Mouse (Mus musculus): ENCODE measurements around the gene Map4k2. TPM values are rescaled to one million over a fixed set of nuclear protein-coding genes. Genes with fewer than 3 reads are reported as not detected.

Gene Map4k2
- polyA plus RNA-seq, 1 experiment from 2014 or later, result 17.2 TPM

- no peak overlapping the region for H3K27ac ChIP-seq (ENCODE audit: low read length)
- peak overlapping the region; percentile 41 for H3K9ac ChIP-seq (ENCODE audit: low read length)
- ATAC-seq (replicated peaks; ENCODE audit: extremely low read depth, insufficient read depth, low FRiP score), result no peak
- H3K4me3 ChIP-seq (ENCODE audit: low read length), result peak overlapping the region; percentile 28; the same call in 1 of the 2 replicates
- 38% methylated on average over 5 of the region's 5 CpGs for WGBS
- no peaks in the 10 kb centered on the region for H3K27me3 ChIP-seq (ENCODE audit: control insufficient read depth, insufficient read depth, low read length)
- no peaks in the 10 kb centered on the region for H3K9me3 ChIP-seq (replicated peaks; ENCODE audit: control insufficient read depth, low read length)
- H3K4me2 ChIP-seq (ENCODE audit: low read depth, low read length), result peak overlapping the region; percentile 62
- peaks cover 20% of the 10 kb centered on the region for H3K4me1 ChIP-seq (ENCODE audit: control insufficient read depth, insufficient read depth, low read length)
- H3K36me3 ChIP-seq (ENCODE audit: control insufficient read depth, insufficient read depth), result no peaks in the 10 kb centered on the region
Observed at GRCm38 (mm10) chr19:6331178-6331577, 9.8 kb upstream of the Map4k2 start.

GRCm38 (mm10) chr19:6331719-6332516, 9.0 kb upstream of the Map4k2 start:
- Histone ChIP-seq H3K9me3 (replicated peaks; ENCODE audit: control insufficient read depth, low read length) (no peaks in the 10 kb centered on the region), H3K4me2 (ENCODE audit: low read depth, low read length) (peak overlapping the region; percentile 62), H3K27me3 (ENCODE audit: control insufficient read depth, insufficient read depth, low read length) (no peaks in the 10 kb centered on the region), H3K9ac (ENCODE audit: low read length) (peak overlapping the region; percentile 68), H3K36me3 (ENCODE audit: control insufficient read depth, insufficient read depth) (peaks cover 2% of the 10 kb centered on the region), H3K27ac (ENCODE audit: low read length) (peak overlapping the region; percentile 23; the same call in 1 of the 2 replicates), H3K4me3 (ENCODE audit: low read length) (peak overlapping the region; percentile 28), H3K4me1 (ENCODE audit: control insufficient read depth, insufficient read depth, low read length) (peaks cover 28% of the 10 kb centered on the region)
- WGBS, result 18% methylated on average over 13 of the region's 13 CpGs
- ATAC-seq (replicated peaks; ENCODE audit: extremely low read depth, insufficient read depth, low FRiP score), result no peak

GRCm38 (mm10) chr19:6333761-6334595, 7.0 kb upstream of the Map4k2 start:
- Histone ChIP-seq H3K9ac (ENCODE audit: low read length) (peak overlapping the region; percentile 72), H3K9me3 (replicated peaks; ENCODE audit: control insufficient read depth, low read length) (no peaks in the 10 kb centered on the region), H3K4me3 (ENCODE audit: low read length) (peak overlapping the region; percentile 73), H3K27me3 (ENCODE audit: control insufficient read depth, insufficient read depth, low read length) (no peaks in the 10 kb centered on the region), H3K4me2 (ENCODE audit: low read depth, low read length) (peak overlapping the region; percentile 68), H3K27ac (ENCODE audit: low read length) (peak overlapping the region; percentile 91), H3K4me1 (ENCODE audit: control insufficient read depth, insufficient read depth, low read length) (peaks cover 29% of the 10 kb centered on the region), H3K36me3 (ENCODE audit: control insufficient read depth, insufficient read depth) (peaks cover 21% of the 10 kb centered on the region)
- 67% methylated on average over 9 of the region's 9 CpGs for WGBS
- no peak for ATAC-seq (replicated peaks; ENCODE audit: extremely low read depth, insufficient read depth, low FRiP score)

GRCm38 (mm10) chr19:6334673-6335457, 6.1 kb upstream of the Map4k2 start, which contains the start of gene Men1:
Gene Men1, plus strand, starts transcription at chr19:6334979.
- no peaks in the 10 kb centered on the region for H3K27me3 ChIP-seq (ENCODE audit: control insufficient read depth, insufficient read depth, low read length)
- WGBS, result under 1% methylated on average over 40 of the region's 43 CpGs
- H3K36me3 ChIP-seq (ENCODE audit: control insufficient read depth, insufficient read depth), result peaks cover 23% of the 10 kb centered on the region
- H3K4me3 ChIP-seq (ENCODE audit: low read length), result peak within 1 kb of the TSS; percentile 73
- H3K4me2 ChIP-seq (ENCODE audit: low read depth, low read length), result peak within 1 kb of the TSS; percentile 68
- H3K9me3 ChIP-seq (replicated peaks; ENCODE audit: control insufficient read depth, low read length), result no peaks in the 10 kb centered on the region
- H3K9ac ChIP-seq (ENCODE audit: low read length), result peak within 1 kb of the TSS; percentile 86
- peak within 1 kb of the TSS; percentile 91 for H3K27ac ChIP-seq (ENCODE audit: low read length)
- peak; percentile 94 for ATAC-seq (replicated peaks; ENCODE audit: extremely low read depth, insufficient read depth, low FRiP score)
- H3K4me1 ChIP-seq (ENCODE audit: control insufficient read depth, insufficient read depth, low read length), result peaks cover 29% of the 10 kb centered on the region

GRCm38 (mm10) chr19:6335458-6335827, 5.5 kb upstream of the Map4k2 start:
- Histone ChIP-seq H3K4me2 (ENCODE audit: low read depth, low read length) (peak overlapping the region; percentile 68), H3K9me3 (replicated peaks; ENCODE audit: control insufficient read depth, low read length) (no peaks in the 10 kb centered on the region), H3K27me3 (ENCODE audit: control insufficient read depth, insufficient read depth, low read length) (no peaks in the 10 kb centered on the region), H3K9ac (ENCODE audit: low read length) (peak overlapping the region; percentile 86), H3K4me3 (ENCODE audit: low read length) (peak overlapping the region; percentile 73), H3K4me1 (ENCODE audit: control insufficient read depth, insufficient read depth, low read length) (peaks cover 34% of the 10 kb centered on the region), H3K27ac (ENCODE audit: low read length) (peak overlapping the region; percentile 68), H3K36me3 (ENCODE audit: control insufficient read depth, insufficient read depth) (peaks cover 23% of the 10 kb centered on the region)
- WGBS, result 0% methylated on average over 25 of the region's 25 CpGs
- ATAC-seq (replicated peaks; ENCODE audit: extremely low read depth, insufficient read depth, low FRiP score), result no peak

- no peak for ATAC-seq (replicated peaks; ENCODE audit: extremely low read depth, insufficient read depth, low FRiP score)
- Histone ChIP-seq H3K4me1 (ENCODE audit: control insufficient read depth, insufficient read depth, low read length) (peaks cover 32% of the 10 kb centered on the region), H3K9ac (ENCODE audit: low read length) (peak overlapping the region; percentile 86), H3K36me3 (ENCODE audit: control insufficient read depth, insufficient read depth) (peaks cover 23% of the 10 kb centered on the region), H3K4me2 (ENCODE audit: low read depth, low read length) (no peak overlapping the region), H3K4me3 (ENCODE audit: low read length) (peak overlapping the region; percentile 73; the same call in 1 of the 2 replicates), H3K27me3 (ENCODE audit: control insufficient read depth, insufficient read depth, low read length) (no peaks in the 10 kb centered on the region), H3K27ac (ENCODE audit: low read length) (no peak overlapping the region), H3K9me3 (replicated peaks; ENCODE audit: control insufficient read depth, low read length) (no peaks in the 10 kb centered on the region)
- 95% methylated on average over 10 of the region's 10 CpGs for WGBS
Observed at GRCm38 (mm10) chr19:6336920-6337319, 4.0 kb upstream of the Map4k2 start.

GRCm38 (mm10) chr19:6338171-6338570, 2.8 kb upstream of the Map4k2 start:
- Histone ChIP-seq H3K36me3 (ENCODE audit: control insufficient read depth, insufficient read depth) (peaks cover 23% of the 10 kb centered on the region), H3K4me1 (ENCODE audit: control insufficient read depth, insufficient read depth, low read length) (peaks cover 31% of the 10 kb centered on the region), H3K27ac (ENCODE audit: low read length) (no peak overlapping the region), H3K27me3 (ENCODE audit: control insufficient read depth, insufficient read depth, low read length) (no peaks in the 10 kb centered on the region), H3K9ac (ENCODE audit: low read length) (no peak overlapping the region), H3K4me3 (ENCODE audit: low read length) (no peak overlapping the region), H3K4me2 (ENCODE audit: low read depth, low read length) (no peak overlapping the region), H3K9me3 (replicated peaks; ENCODE audit: control insufficient read depth, low read length) (no peaks in the 10 kb centered on the region)
- no peak for ATAC-seq (replicated peaks; ENCODE audit: extremely low read depth, insufficient read depth, low FRiP score)
- WGBS, result 96% methylated on average over 7 of the region's 7 CpGs

GRCm38 (mm10) chr19:6338716-6339115, 2.2 kb upstream of the Map4k2 start:
- ATAC-seq (replicated peaks; ENCODE audit: extremely low read depth, insufficient read depth, low FRiP score), result no peak
- Histone ChIP-seq H3K27me3 (ENCODE audit: control insufficient read depth, insufficient read depth, low read length) (no peaks in the 10 kb centered on the region), H3K4me3 (ENCODE audit: low read length) (no peak overlapping the region), H3K4me1 (ENCODE audit: control insufficient read depth, insufficient read depth, low read length) (peaks cover 31% of the 10 kb centered on the region), H3K9me3 (replicated peaks; ENCODE audit: control insufficient read depth, low read length) (no peaks in the 10 kb centered on the region), H3K4me2 (ENCODE audit: low read depth, low read length) (no peak overlapping the region), H3K27ac (ENCODE audit: low read length) (no peak overlapping the region), H3K9ac (ENCODE audit: low read length) (no peak overlapping the region), H3K36me3 (ENCODE audit: control insufficient read depth, insufficient read depth) (peaks cover 23% of the 10 kb centered on the region)
- WGBS, result 87% methylated on average over 11 of the region's 11 CpGs
